Mouse (Mus musculus) ovary, postnatal 36 days (tissue): ENCODE results near the gene Ctr9.

Source experiments
- DNase-seq: peaks from one replicate; pipeline ENCODE4 v3.0.0; 2022; ENCODE audit warnings: low spot score, mixed read lengths

Ctr9 gene

DNA sequence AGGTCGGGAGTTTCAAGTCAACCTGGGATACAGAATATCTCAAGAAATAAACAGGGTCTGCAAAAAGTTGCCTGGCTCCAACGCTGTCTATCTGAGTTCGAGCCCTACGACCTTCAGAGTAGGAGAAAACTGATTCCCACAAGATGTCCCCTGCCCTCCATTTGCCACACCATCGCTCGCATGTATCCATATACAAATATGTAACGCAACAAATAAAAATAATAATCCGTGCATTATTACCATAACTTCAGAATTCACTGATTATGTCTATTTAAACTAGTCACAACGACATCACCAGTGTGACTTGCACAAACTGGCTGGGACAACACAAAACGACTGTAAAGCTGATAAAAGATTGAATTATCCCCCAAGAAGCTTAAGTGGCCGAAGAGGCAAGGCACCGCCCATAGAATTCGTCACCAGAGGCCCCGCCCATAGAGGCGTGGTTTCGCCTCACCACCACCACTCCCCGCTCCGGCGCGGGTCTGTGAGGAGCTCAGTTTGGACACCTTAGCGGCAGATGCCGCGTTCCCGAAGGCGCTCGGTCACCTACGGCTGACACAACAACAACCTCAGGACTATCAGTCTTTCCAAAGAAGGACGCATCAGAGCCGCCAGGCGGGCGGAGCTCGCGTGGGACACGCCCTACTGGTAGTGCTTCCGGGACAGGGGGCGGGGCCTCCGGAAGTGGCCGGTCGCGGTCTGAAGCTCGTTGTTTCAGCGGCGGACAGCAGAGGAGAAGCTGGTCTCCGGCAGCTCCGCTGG, at the start of gene Ctr9:
Gene Ctr9 (plus strand): TSS at position 671 of the 765 bp plus-strand sequence.
- peak; percentile 93 for DNase-seq

DNA sequence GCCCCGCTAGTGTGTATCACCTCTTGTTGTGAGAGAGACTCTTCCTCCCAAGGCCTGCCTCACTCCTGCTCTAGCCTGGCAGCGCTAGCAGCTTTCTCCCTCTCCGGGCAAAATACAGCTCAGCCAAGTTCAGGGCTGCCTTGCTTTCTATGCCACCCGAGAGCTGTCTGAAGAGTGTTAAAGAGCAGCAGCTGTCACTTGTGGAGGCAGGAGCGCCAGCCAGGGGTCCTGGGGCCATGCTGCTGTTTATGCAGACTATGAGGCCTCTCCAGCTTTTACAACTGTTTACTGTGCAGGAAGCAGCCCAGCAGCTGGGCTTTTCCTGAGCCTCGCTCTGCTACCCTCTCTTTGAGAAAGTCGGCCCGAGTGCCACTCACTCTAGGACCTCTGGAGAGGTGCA, 47.7 kb upstream of the Ctr9 start:
- DNase-seq, result no peak

DNA sequence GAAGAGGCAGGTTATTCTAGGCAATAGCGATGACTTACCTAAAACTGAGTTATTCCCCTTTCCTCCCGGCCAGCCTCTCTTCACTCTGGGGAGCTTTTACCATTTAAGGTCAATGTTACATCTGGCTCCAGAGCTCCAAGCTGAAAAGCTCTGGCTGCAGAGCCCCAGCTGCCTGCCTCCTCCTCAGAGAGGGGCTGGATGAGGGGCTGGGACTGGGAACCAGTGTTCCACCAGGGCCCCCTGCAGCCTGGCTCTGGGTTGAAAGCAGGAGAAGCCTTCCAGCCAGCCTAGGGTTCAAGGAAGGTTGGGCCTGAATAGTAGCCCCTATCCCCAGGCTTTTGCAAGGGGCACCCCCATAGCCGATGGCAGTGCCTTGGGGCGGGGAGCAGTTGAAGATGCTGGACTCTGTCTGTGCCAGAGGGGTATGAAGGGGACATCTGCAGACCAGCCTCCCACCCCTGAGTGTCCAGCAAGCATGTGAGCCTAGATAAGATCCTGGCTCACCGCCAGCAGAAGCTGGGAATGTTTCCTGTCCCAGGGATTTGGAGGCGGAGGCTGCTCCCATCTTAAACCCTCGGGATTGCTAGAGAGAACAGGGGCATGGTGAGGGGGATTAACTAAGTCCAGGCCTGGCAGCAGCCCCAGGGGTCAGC, 46.6 kb upstream of the Ctr9 start, which contains the start of gene Mrvi1:
Gene Mrvi1 (minus strand): TSS at position 409 of the 653 bp plus-strand sequence.
- peak; percentile 64 for DNase-seq

DNA sequence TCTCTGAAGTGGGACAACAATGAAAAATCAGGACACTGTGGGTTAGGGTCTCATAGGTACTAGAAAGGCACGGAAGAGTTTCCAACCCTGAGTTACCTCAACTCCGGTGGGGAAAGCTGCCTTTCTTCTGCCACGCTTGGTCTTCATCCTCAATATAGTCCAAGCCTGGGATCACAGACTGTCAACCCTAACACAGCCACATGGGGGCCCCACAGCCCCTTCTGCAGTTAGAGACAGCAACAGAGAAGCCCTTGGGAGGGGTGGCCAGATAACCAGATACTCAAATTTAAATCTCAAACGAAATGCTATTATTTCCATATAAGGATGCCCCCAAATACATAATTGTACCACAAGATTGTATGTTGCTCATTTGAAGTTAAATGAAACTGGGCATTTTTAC, 46.0 kb upstream of the Ctr9 start:
- DNase-seq, result peak; percentile 53

DNA sequence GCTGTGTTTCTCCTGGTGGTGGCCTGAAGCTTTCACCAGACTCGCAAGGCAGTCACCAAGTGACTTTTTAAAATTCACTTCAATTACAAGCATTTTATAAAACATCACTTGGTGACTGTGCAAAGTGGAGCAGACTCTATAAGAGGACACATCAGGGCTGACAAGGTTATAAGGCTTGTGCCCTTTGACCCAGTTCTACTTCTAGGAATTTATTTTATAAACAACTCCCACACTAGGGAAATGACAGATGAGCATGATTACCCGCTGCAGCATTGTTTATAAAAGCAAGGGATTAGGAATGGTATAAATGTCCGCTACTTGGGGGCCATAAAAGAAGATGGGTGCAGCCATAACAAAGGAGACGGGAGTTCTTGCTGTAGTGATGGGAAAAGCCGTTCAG, 45.1 kb upstream of the Ctr9 start:
- DNase-seq, result no peak

DNA sequence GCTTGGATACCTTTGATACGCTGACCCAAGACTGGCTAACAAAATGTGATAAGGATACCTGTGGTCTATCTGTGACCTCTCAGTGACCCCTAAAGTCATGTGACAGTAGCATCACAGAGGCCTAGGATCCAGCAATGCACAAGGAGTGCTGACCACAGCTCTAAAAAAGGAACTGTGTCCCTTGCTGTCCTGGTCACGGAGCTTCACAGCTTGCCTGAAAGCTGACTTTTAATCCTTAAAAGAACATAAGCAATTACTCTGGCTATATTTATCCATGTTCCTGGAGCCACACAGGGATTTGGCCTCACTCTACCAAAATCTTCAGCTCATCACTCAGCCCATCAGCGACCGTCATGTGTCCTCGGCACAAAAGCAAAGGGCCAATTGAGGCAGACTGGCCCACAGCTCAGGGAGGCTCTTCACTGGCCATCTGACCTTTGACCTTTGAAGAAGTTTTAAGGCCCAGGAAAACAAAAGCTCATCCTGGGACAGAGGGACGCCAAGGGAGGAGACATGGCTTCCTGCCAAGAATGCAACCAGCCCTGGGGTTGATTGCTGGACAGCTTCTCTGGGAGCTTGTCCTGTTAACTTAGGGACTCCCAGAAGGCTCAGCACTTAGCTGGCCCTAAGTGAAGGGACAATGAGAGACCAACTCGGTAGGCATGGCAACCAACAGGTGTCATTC, 43.0 kb upstream of the Ctr9 start:
- DNase-seq, result no peak

DNA sequence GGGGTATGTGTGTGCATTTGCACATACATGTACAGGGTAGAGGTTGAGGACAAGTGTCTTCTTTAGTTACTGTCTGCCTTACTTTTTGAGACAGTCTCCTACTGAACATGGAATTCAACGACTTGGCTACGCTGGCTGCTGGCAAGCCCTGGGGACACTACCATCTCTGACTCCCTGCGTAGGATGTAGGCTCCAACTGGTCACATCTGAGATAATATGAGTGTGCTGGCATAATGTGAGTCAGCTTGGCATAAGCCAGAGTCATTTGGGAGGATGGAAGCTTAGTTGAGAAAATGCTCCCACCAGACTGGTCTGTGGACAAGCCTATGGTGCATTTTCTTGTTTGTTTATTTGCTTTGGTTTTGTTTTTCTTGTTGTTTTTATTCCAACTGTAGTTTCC, 40.7 kb upstream of the Ctr9 start:
- DNase-seq, result no peak

DNA sequence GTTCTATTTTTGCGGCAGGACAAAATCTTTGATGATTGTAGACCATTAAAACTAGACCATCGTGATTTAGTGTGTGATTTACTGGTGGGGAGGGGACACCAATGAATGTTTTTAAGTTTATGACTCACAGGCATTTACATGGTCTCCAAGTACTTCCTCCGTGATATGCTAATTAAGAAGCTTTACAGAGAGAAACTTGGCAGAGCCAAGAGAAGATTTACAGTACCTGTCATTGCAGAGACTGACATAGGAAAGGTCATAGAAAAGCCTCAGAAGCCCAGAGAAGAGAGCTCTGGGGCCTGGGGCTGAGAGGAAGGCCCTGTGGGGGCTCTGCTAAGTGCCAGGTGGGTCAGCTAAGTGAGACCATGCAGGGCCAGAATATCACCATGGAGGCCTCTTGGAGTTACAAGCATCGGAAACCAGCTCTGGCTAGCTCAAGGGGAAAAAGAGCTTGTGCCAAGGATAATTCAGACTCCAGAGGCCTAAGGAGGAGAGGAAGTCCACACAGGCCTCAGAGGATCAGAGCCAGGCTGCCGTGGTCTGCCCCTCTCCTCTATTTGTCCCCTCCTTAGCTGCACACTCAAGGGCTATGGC, 39.4 kb upstream of the Ctr9 start:
- DNase-seq, result no peak

DNA sequence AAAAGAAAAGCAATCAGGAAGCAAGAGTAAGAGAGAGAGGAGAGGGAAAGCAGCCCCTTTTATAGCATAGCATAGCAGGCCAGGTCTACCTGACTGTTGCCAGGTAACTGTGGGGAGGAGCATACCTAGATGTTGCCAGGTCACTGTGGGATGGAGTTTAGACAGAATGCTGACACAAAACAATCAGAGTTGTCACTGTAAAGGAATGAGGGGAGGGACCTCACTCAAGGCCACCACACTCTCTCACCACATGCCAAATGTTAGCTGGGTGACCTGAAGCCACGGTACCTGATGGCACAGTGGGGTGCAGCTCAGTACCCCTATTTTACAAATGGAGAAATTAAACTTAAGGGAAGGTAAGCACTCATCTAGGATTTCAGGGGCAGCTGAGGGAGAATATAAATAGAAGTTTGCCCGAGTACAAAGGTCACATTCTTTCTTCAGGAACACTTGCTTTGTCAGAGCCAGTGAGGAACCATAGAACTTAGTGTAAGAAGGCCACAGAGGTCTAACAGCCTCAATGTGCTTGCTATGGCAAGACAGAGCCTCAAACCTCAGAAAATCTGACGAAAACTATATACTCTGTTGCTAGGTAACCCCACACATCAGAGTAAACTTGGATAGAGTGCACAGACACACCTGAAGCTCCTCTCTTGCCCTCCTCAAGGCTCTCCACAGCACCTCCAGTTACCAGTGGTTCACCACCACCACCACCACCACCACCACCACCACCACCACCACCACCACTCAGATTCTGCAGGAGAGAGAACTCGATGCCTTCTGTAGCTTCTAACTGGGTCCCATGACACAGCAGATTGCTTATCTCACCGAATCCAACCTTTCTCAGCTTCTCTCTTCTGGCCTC, 38.2 kb upstream of the Ctr9 start:
- no peak for DNase-seq

DNA sequence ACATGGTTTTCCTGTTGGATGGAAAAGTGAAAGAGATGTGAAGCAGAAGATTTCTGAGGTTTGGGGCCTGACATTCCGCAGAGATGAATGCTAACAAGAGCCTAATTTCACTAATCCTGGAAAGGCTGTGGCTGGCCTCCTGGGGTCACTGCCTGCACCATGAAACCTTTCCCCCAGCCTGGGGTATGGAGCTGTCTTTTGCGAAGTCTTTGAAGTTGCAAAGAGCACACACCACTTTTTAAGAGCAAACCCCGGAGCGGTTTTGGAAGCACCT, 37.6 kb upstream of the Ctr9 start:
- no peak for DNase-seq

DNA sequence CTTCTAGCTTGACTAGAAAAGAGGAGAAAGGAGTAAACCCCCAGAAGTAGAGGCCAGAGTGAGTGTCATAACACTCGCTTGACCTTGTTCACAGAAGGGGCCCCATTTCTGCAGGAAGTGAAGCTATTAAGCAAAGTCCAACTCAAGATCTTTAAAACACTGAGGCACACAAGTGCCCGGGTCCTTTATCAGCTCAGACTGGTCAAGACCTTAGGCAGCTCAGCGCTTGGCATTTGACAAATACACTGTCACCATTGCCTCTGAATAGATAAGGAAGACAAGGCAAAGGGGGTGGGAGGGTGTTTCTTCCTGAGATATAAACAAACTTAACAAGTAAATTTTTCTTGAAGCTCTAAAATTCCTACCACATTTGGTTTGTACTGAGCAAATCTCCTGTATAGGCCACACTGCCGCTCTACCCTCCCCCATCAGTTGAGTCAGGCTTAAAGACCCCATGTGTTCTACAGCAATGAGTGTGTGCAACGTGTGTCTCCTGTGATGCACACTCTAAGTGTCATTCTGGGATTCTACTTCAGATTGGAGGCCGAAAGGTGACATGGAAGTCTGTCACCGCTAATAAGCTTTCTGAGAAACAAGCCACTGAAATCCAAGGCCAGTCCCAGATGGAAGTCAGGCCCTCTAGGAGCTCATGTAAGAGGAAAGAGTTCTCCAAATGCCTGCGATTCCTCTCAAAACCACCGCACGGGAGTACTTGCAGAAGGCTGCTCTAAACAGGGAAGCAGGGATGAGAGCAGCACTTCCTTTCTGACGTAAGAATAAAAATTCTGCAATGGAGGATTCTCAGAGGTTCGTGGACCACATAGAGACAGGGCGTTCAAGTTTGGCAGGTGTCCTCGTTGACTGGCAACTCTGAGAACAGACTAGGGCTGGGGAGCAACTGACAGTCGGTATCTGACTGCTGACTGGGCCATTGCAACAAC, 29.6 kb upstream of the Ctr9 start:
- DNase-seq, result no peak

DNA sequence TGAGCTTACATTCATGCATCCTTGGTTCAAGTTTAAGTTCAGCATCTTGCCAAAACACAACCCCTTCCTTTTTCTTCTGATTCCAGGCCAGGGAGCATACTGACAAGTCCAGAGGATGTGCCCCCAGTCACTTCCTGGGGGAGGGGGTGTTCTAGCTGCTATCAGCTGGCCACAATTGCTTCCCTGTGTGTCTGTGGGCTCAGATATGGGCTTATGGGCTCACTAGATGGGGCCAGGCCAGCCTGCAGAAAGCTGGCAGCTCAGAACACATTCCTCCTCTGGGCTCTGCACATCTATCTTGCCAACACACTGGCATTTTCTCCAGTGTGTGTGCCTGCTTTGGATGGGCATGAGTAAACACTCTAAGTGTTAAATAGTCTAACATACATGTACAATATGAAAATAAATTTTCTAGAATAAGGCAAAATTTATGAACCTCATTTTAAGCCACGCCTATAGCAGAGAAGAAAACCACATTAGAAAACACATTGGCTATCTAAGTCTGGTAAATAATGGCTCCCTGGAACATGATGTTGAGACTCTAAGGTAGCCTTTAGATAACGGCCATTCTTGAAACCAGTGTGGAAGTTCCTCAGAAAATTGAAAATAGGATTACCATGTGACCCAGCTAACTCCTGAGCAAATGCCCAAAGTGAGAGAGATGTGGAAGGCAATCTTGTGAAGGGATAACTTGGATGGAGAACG, 24.5 kb upstream of the Ctr9 start:
- DNase-seq, result no peak

DNA sequence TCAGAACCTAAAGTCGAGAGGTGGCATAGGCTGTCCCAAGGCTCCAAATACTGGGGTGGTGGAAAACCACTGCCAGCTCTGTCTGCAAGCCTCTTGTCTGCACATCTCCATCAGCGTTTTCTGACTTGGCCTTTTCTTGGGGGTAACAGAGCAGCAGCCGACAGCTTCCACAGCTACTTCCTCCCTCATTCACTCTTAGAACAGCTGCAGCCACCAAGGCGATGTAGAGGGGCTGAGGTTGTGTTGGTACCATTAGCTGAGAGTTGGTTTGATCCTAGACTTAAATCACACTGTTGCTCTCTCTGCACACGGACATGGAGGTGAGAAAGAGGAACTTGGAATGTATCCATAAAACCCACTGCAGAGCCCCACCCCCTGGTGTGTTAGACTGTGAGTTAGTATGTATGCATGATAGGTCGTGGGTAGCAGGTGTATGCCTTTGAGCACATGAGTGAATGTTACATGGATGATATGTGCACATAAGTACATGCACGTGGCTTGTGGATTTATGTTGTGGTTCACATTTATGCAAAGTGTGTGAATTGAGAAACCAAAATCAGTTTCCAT, 14.6 kb upstream of the Ctr9 start:
- no peak for DNase-seq

DNA sequence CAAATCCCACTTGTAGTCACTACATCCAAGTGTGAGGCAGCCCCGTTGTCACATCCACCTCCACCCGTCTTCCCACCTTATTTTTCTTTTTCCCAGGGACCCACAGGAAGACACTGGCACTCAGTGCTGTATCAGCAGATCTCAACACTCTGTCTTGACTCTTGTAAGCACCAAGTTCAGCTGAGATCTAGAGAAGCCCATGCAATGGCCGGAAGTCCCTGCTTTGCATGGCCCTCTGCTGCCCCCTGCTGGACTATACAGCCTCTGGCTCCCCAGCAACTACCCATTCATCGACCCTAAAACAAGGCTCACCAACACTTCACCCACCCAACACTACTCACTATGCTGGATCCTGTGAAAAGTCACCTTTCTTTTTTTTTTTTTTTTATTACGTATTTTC, 13.9 kb upstream of the Ctr9 start:
- peak; percentile 83 for DNase-seq

DNA sequence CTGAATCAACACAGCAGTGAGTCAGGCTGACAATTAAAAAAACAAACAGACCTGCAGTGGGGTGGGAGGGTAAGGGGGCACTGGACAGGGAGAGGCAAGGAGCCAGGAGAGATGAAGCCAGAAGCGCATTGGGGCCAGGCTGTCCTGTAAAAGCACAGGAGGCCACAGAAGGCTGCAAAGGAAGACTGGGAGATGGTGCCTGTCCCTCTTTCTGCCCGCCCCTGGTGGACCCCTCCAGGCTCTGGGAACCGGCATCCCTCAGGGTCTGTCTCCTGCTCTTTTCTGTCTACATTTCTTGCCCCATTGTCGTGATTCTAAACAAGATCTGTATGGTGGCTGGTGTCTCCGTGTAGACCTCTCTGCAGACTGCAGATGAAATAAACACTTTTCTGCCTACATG, 13.0 kb upstream of the Ctr9 start:
- no peak for DNase-seq

DNA sequence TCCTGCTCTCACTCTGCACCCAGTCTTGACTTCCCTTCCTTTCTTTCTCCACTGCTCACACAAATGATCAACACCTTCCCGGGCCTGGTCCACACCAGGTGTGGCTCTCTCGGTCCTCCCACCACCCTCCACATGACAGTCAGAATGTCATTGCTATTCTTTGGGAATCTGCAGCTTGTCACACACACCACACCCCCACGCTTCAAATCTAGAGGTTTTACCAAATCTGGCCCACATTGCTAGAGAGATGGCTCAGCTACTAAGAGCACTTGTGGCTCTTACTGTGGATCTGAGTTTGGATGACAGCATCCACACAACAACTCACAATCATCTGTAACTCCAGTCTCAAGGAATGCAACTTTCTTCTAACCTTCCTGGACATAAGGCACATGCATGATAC, 11.8 kb upstream of the Ctr9 start:
- DNase-seq, result no peak

DNA sequence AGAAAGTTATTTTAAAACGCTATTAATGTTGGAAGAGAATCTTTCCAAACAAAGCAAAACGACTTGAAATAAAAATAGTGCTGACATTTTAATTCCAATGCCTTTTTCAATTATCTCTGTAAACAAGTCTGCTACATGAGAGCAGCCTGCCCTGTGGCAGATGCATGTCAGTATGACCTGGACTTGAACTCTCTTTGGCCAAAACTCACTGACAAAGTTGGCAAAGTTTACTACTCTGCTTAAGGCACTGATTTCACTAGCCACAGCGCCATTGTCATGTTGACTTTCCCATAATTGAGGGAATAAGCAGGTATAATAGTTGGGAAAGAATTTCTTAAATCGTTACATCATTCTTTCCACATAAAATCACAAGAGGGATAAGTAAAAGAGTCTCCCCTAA, 7.9 kb upstream of the Ctr9 start:
- peak; percentile 40 for DNase-seq

DNA sequence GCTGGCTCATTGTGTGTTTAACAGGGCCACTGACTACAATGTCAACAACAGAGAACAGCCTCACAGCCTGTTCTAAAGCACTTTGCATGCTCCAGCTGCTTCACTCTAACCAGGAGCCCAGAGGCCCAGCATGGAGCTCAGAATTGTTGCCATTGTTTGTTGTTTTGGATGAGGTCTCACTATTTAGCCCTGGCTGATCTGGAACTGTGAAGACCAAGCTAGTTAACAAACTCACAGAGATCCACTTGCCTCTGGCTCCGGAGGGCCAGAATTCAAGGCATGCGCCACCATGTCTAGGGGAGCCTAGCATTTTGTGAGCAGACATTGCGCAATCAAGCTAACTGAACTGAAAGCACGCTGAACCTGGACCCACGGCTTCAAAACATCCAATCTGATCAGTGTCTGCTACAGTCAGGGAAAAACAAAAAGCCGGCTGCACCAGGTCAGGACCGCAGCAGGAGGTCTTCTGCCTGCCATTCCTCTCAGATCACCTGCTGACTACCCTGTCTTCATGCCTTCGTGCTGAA, 4.6 kb upstream of the Ctr9 start:
- no peak for DNase-seq

DNA sequence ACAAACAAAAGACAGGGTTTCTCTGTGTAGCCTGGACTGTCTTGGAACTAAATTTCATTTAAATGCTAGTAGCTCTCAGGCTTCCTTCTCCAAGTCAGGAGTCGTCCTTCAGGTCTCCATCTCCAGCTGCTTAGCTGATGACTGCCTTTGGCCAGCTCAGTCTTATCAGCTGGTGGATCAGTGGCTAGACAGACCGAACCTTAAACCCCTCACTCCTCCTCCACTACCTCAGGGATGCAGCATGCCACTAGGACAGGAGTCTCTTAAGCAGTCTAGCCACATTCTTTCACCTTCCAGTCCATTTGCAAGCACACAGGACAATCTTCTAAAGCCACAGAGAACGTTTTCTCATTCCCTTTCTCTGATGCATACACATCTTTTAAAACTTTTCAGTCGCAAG, 3.8 kb upstream of the Ctr9 start:
- DNase-seq, result no peak
